In genomic region chr10:60566369-60567037, GRCm38 (mm10) we compare ENCODE assay signal across 7 mouse cellular contexts.
A peak's percentile ranks its signal among the peaks of the same experiment; 100 is the strongest.
DNase-seq lines count a peak whose midpoint lies in the region; ATAC-seq lines count a peak whose summit lies in the region.

No protein-coding gene starts in this region.

- ATAC-seq in hindbrain, embryonic 13.5 days (ENCODE audit: low FRiP score) = no peak; the same call in 1 of the 2 replicates
- ATAC-seq in megakaryocyte, adult 5-6 weeks (ENCODE audit: poor library complexity, severe bottlenecking) = peak; percentile 85

- peak overlapping the region; percentile 49; the same call in 1 of the 2 replicates for H3K9ac ChIP-seq in hindbrain, embryonic 13.5 days

- H3K4me1 ChIP-seq in hindbrain, embryonic 13.5 days (replicated peaks) = peaks cover 17% of the 10 kb centered on the region

- DNase-seq in 416B (ENCODE audit: low read depth) = peak; percentile 94
- peak; percentile 61 for DNase-seq in CD4-positive, CD25-positive, alpha-beta regulatory T cell, adult 2 months (ENCODE audit: low read depth, low spot score)
- DNase-seq in thymus, postnatal 0 days (ENCODE audit: low spot score) = peak; percentile 80
- no peak for DNase-seq in adrenal gland, adult 2 months
- DNase-seq in ovary, adult 18-20 months (ENCODE audit: low spot score) = no peak

- no peaks in the 10 kb centered on the region for H3K9me3 ChIP-seq in hindbrain, embryonic 13.5 days

- WGBS in hindbrain, embryonic 13.5 days = 43% methylated on average over 24 of the region's 24 CpGs

- peaks cover 47% of the 10 kb centered on the region for H3K27me3 ChIP-seq in hindbrain, embryonic 13.5 days

- H3K4me2 ChIP-seq in hindbrain, embryonic 13.5 days = peak overlapping the region; percentile 27; the same call in 1 of the 2 replicates

- H3K4me3 ChIP-seq in hindbrain, embryonic 13.5 days = no peak overlapping the region

- no peak overlapping the region for H3K27ac ChIP-seq in hindbrain, embryonic 13.5 days

- no peaks in the 10 kb centered on the region for H3K36me3 ChIP-seq in hindbrain, embryonic 13.5 days

Comparison
In these comparisons a context has a peak if more than half of its experiments do, and no peak if none do; other contexts are left out.
1. DNase-seq: peak in 416B (single experiment), CD4-positive, CD25-positive, alpha-beta regulatory T cell, adult 2 months (single experiment) and thymus, postnatal 0 days (single experiment); none in adrenal gland, adult 2 months (single experiment) and ovary, adult 18-20 months (single experiment).